Mouse (Mus musculus) lung, postnatal 0 days (tissue): ENCODE data around the gene Ehd4. TPM values are rescaled to one million over a fixed set of nuclear protein-coding genes. Genes with fewer than 3 reads are reported as not detected.

Experiments used
- ATAC-seq: fragments of 200-750 bp; cut with Nextera tagmentation; 2 replicates; pipeline ENCODE4 v1.8.0; 2017; ENCODE audit warnings: moderate library complexity
- DNase-seq: peaks from one replicate; pipeline ENCODE4 v3.0.0-alpha.2; 2016; ENCODE audit warnings: low spot score
- H3K27ac ChIP-seq: fragments of 300-500 bp; sonication (generic); 2 replicates; pipeline ENCODE4 v1.5.1; 2014; ENCODE audit warnings: antibody characterized with exemption, mild to moderate bottlenecking, low read length, mixed read lengths
- H3K27me3 ChIP-seq: fragments of 300-500 bp; sonication (generic); replicated peaks from 2 replicates; pipeline ENCODE4 v1.6.1; 2014; ENCODE audit warnings: low read length, mixed read lengths; ENCODE audit not compliant: insufficient read depth
- H3K36me3 ChIP-seq: fragments of 300-500 bp; sonication (generic); 2 replicates; pipeline ENCODE4 v1.6.1; 2014; ENCODE audit warnings: low read length, mixed read lengths; ENCODE audit not compliant: insufficient read depth
- H3K4me1 ChIP-seq: fragments of 300-500 bp; sonication (generic); 2 replicates; pipeline ENCODE4 v1.6.1; 2014; ENCODE audit warnings: antibody characterized with exemption, low read depth, low read length, mixed read lengths; ENCODE audit not compliant: insufficient read depth
- H3K4me2 ChIP-seq: fragments of 300-500 bp; sonication (generic); replicated peaks from 2 replicates; pipeline ENCODE4 v1.6.1; 2014; ENCODE audit warnings: low read depth, mild to moderate bottlenecking, low read length, moderate library complexity, mixed read lengths
- H3K4me3 ChIP-seq: fragments of 300-500 bp; sonication (generic); 2 replicates; pipeline ENCODE4 v1.5.1; 2014; ENCODE audit warnings: low read depth, low read length
- H3K9ac ChIP-seq: fragments of 300-500 bp; sonication (generic); replicated peaks from 2 replicates; pipeline ENCODE4 v1.6.1; 2014; ENCODE audit warnings: low read depth, mild to moderate bottlenecking
- H3K9me3 ChIP-seq: fragments of 300-500 bp; sonication (generic); 2 replicates; pipeline ENCODE4 v1.6.1; 2016; ENCODE audit warnings: low read length, mixed read lengths
- CTCF ChIP-seq: IDR thresholded peaks from 2 replicates; pipeline ENCODE4 v1.5.1; 2016; ENCODE audit warnings: antibody characterized with exemption, mild to moderate bottlenecking
- EP300 ChIP-seq: IDR thresholded peaks from 2 replicates; pipeline ENCODE4 v1.6.1; 2016; ENCODE audit warnings: antibody characterized with exemption, mild to moderate bottlenecking, control low read depth
- WGBS: fragments of 180-500 bp; shearing (Covaris S2); extraction: QIAGEN DNeasy Blood & Tissue Kit; methylation state at CpG from one replicate; pipeline ENCODE4 v1.1.7; 2014; 5-methylcytosine and 5-hydroxymethylcytosine counted together
- polyA plus RNA-seq: library from polyadenylated mRNA; unstranded; fragments of >200 nt; fragmentation: Nextera tagmentation; extraction: Ambion mirVana; gene quantifications from 2 replicates; pipeline ENCODE4 v1.2.1, GENCODE M21; 2015

The Ehd4 gene
- polyA plus RNA-seq, 1 experiment from 2014 or later: 228 TPM

DNA sequence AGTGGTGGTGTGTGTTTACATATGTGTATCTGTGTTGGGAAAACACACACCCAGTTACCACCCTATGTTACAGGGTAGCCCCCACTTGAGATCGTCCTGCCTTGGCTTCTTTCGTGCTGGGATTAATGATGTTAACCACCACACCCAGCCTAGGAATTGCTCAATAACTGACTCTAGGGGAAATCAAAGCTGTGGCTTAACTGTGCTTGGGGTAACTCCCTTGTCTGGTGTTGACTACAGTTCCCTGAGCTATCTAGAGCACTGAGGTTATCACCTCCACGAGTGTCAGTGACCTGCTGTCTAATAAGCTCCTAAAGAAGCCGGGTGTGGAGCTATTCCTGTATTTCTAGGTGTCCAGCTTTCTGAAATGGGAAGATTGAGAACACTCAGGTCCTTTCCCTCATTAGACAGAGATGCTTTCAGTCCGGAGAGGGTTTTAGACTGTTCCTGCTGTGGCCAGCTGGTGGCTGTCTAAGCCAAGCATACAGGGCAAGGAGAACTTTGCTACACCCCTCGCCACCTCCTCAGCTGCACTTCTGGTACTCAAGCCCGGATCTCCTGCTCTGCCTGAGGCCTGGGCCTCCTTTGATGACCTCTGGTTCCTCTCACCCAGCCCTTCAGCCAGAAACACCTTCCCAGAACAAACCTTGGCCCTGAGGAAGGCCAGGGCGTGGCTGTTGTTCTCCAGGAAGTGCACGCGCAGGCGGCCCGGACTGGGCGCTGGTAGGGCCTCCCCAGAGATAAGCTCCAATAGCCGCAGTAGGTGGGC lies 69.6 kb downstream of the Ehd4 start:
- Histone ChIP-seq H3K27me3 (no peaks in the 10 kb centered on the region), H3K9ac (no peak overlapping the region), H3K27ac (no peak overlapping the region), H3K4me3 (no peak overlapping the region), H3K9me3 (no peaks in the 10 kb centered on the region), H3K36me3 (peaks cover 3% of the 10 kb centered on the region; the same call in 1 of the 2 replicates), H3K4me2 (no peak overlapping the region), H3K4me1 (peaks cover 4% of the 10 kb centered on the region; the same call in 1 of the 2 replicates)
- TF ChIP-seq CTCF (peak; percentile 84), EP300 (no peak)
- DNase-seq: peak; percentile 81
- peak; percentile 89 for ATAC-seq
- 41% methylated on average over 14 of the region's 14 CpGs for WGBS

DNA sequence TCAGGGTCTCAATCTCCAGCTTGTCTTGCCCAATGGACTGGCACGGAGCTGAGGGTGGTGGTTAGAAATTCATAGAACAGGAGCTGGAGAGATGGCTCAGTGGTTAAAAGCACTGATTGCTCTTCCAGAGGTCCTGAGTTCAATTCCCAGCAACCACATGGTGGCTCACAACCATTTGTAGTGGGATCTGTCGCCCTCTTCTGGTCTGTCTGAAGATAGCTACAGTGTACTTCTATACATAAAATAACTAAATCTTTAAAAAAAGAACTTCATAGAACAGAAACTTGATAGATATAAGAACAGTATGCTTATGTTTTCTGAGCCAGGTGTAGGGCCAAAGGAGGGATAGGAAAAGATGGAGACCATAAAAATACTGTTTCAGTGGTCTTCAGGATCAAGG lies 72.0 kb downstream of the Ehd4 start:
- no peak overlapping the region for H3K4me2 ChIP-seq
- no peaks in the 10 kb centered on the region for H3K36me3 ChIP-seq
- H3K9me3 ChIP-seq: no peaks in the 10 kb centered on the region
- H3K27me3 ChIP-seq: no peaks in the 10 kb centered on the region
- H3K27ac ChIP-seq: no peak overlapping the region
- TF ChIP-seq EP300: no peak
- no peak for TF ChIP-seq CTCF
- peaks cover 4% of the 10 kb centered on the region; the same call in 1 of the 2 replicates for H3K4me1 ChIP-seq
- H3K9ac ChIP-seq: no peak overlapping the region
- H3K4me3 ChIP-seq: no peak overlapping the region
- 66% methylated on average over 2 of the region's 2 CpGs for WGBS
- no peak for DNase-seq
- ATAC-seq: no peak

DNA sequence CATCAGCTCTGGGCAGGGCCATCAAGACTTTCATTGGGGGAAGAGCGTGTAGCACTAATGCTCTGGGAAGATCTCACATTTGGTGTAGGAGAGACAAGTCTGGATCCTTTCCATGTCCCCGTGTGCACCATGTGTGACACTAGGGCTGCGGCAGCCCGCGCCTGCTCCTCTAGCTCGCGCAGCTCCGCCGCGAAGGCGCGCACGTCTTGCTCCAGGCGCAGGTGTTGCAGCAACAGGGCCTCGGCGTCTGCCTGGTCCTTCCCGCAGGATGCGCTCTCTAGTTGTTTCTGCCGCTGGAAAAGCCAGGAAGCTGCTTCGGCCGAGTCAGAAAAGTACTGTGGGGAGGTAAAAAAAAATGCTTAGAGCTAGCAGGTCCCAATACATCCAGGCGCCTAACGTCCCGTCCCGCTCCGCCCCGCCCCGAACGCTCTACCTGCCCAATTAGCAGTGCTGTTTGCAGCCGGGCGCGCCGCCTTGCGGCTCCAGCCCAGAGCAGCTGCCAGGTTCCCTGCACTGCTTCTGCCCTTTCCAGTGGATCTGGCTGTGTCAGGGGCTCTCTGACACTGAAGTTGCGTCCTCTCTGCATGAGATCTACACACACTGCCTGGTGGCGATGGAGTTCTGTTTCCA lies 78.2 kb downstream of the Ehd4 start:
- Histone ChIP-seq H3K9me3 (no peaks in the 10 kb centered on the region), H3K27me3 (peaks cover 5% of the 10 kb centered on the region; the same call in 1 of the 2 replicates), H3K4me2 (peak overlapping the region; percentile 50), H3K27ac (no peak overlapping the region), H3K9ac (no peak overlapping the region), H3K4me3 (peak overlapping the region; percentile 15), H3K4me1 (0 out of 2 replicates have a peak, but pooled peaks cover 4% of the 10 kb centered on the region), H3K36me3 (no peaks in the 10 kb centered on the region)
- peak; percentile 70 for DNase-seq
- peak; percentile 89 for ATAC-seq
- peak; percentile 77 for TF ChIP-seq CTCF
- no peak for TF ChIP-seq EP300
- WGBS: 3% methylated on average over 32 of the region's 36 CpGs

DNA sequence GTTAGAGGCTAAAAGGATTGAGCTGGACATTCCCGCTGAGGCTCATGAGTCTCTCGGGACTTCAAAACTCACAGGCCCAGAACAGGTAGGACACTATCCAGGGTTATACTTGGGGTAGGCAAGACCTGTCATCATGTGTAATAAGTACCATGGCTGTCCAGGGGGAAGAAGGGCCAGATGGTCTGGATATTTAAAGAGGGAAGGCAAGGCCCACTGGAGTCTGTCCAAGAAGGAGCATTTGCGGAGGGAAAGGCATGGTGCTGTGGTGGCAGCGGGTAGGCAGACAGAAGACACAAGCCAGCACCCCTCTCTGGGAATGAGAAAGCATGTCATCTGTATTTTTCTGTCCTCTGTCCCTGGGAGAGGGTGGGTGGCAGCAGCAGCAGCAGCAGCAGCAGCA lies 80.3 kb downstream of the Ehd4 start:
- peaks cover 5% of the 10 kb centered on the region; the same call in 1 of the 2 replicates for H3K27me3 ChIP-seq
- ATAC-seq: no peak
- 91% methylated on average over 4 of the region's 4 CpGs for WGBS

GRCm38 (mm10) chr2:120069466-120069990 lies 84.9 kb downstream of the Ehd4 start:
- DNase-seq (no peak), ATAC-seq (no peak)
- WGBS: 54% methylated on average over 8 of the region's 8 CpGs
- Histone ChIP-seq H3K27ac (no peak overlapping the region), H3K27me3 (no peaks in the 10 kb centered on the region), H3K4me3 (no peak overlapping the region), H3K9me3 (no peaks in the 10 kb centered on the region), H3K9ac (no peak overlapping the region), H3K4me1 (no peaks in the 10 kb centered on the region), H3K36me3 (no peaks in the 10 kb centered on the region), H3K4me2 (no peak overlapping the region)
- no peak for TF ChIP-seq CTCF
- TF ChIP-seq EP300: no peak

More for the DNA sequence above, 80.3 kb downstream of the Ehd4 start:
- Histone ChIP-seq H3K27ac (no peak overlapping the region), H3K4me3 (no peak overlapping the region), H3K9me3 (no peaks in the 10 kb centered on the region), H3K36me3 (no peaks in the 10 kb centered on the region), H3K9ac (no peak overlapping the region), H3K4me1 (0 out of 2 replicates have a peak, but pooled peaks cover 4% of the 10 kb centered on the region), H3K4me2 (no peak overlapping the region)
- TF ChIP-seq EP300 (no peak), CTCF (no peak)
- no peak for DNase-seq
